Mouse (Mus musculus): ENCODE measurements around the gene Gzmg. TPM values are rescaled to one million over a fixed set of nuclear protein-coding genes. Genes with fewer than 3 reads are reported as not detected.

Gzmg gene
- total RNA-seq, 2 experiments from 2014 or later, result not detected

Other genes starting within 250 kb of the Gzmg start
- 1 to 10 TPM; 1.9 to 2.7 TPM for gene Cma1, start 214.9 kb downstream of the Gzmg start, total RNA-seq (2021)
- not detected for gene Cma2, start 208.6 kb downstream of the Gzmg start, total RNA-seq (2021)
- not detected for gene Mcpt1, start 141.6 kb downstream of the Gzmg start, total RNA-seq (2021)
- gene Mcpt9, start 129.1 kb downstream of the Gzmg start, total RNA-seq (2021), result not detected
- not detected for gene Mcpt2, start 117.5 kb downstream of the Gzmg start, total RNA-seq (2021)
- 1 to 10 TPM; 2.2 to 2.8 TPM for gene Mcpt4, start 97.3 kb downstream of the Gzmg start, total RNA-seq (2021)
- gene Mcpt8, start 74.3 kb downstream of the Gzmg start, total RNA-seq (2021), result not detected
- gene Ctsg, start 57.0 kb downstream of the Gzmg start, total RNA-seq (2021), result not detected
- gene Gzme, start 39.0 kb downstream of the Gzmg start, total RNA-seq (2021), result not detected
- gene Gzmd, start 27.0 kb downstream of the Gzmg start, total RNA-seq (2021), result not detected
- not detected for gene Gzmn, start 15.0 kb upstream of the Gzmg start, total RNA-seq (2021)
- gene Gzmf, start 51.8 kb upstream of the Gzmg start, total RNA-seq (2021), result not detected
- gene Gzmc, start 75.1 kb upstream of the Gzmg start, total RNA-seq (2021), result not detected
- under 1 TPM; 0.20 to 0.33 TPM for gene Gzmb, start 102.7 kb upstream of the Gzmg start, total RNA-seq (2021)
- not detected for gene Atp12a, start 205.5 kb upstream of the Gzmg start, total RNA-seq (2021)
- gene Rnf17, start 243.0 kb upstream of the Gzmg start, total RNA-seq (2021), result 1 to 10 TPM in 1 of 2 experiments, under 1 TPM in 1; 0.63 to 1.5 TPM

Measured in adrenal gland, postnatal 36 days (tissue).